Mouse (Mus musculus) embryonic facial prominence, embryonic 10.5 days (tissue): ENCODE measurements around the gene Cd8a. TPM values are rescaled to one million over a fixed set of nuclear protein-coding genes. Genes with fewer than 3 reads are reported as not detected.

ENCODE experiments used
- DNase-seq: peaks from one replicate; pipeline ENCODE4 v3.0.0-alpha.2; 2017; ENCODE audit warnings: low spot score
- H3K27ac ChIP-seq: fragments of 300-500 bp; sonication (generic); replicated peaks from 2 replicates; pipeline ENCODE4 v1.5.1; 2016; ENCODE audit warnings: mild to moderate bottlenecking
- H3K27me3 ChIP-seq: fragments of 300-500 bp; sonication (generic); replicated peaks from 2 replicates; pipeline ENCODE4 v1.6.1; 2016; ENCODE audit warnings: low read depth, mild to moderate bottlenecking; ENCODE audit not compliant: poor library complexity, severe bottlenecking
- H3K36me3 ChIP-seq: fragments of 300-500 bp; sonication (generic); replicated peaks from 2 replicates; pipeline ENCODE4 v1.6.1; 2016; ENCODE audit warnings: mild to moderate bottlenecking, moderate library complexity
- H3K4me1 ChIP-seq: fragments of 300-500 bp; sonication (generic); 2 replicates; pipeline ENCODE4 v1.6.1; 2016
- H3K4me3 ChIP-seq: fragments of 300-500 bp; sonication (generic); 2 replicates; pipeline ENCODE4 v1.5.1; 2016; ENCODE audit warnings: mild to moderate bottlenecking, moderate library complexity
- H3K9me3 ChIP-seq: fragments of 300-500 bp; sonication (generic); 2 replicates; pipeline ENCODE4 v1.6.1; 2016; ENCODE audit warnings: mild to moderate bottlenecking
- WGBS: fragments of 180-500 bp; shearing (Covaris S2); methylation state at CpG from one replicate; pipeline ENCODE4 v1.1.7; 2016; 5-methylcytosine and 5-hydroxymethylcytosine counted together
- polyA plus RNA-seq: library from polyadenylated mRNA; unstranded; fragments of >200 nt; fragmentation: Nextera tagmentation; extraction: Ambion mirVana; gene quantifications from 2 replicates; pipeline ENCODE4 v1.2.1, GENCODE M21; 2016

Cd8a gene
- polyA plus RNA-seq, 1 experiment from 2014 or later = not detected

GRCm38 (mm10) chr6:71425681-71426080 lies 52.5 kb downstream of the Cd8a start:
- H3K9me3 ChIP-seq = no peaks in the 10 kb centered on the region
- H3K4me3 ChIP-seq = no peak overlapping the region
- 92% methylated on average over 6 of the region's 6 CpGs for WGBS
- H3K27ac ChIP-seq = no peak overlapping the region
- no peaks in the 10 kb centered on the region for H3K4me1 ChIP-seq
- H3K36me3 ChIP-seq = peaks cover 35% of the 10 kb centered on the region
- H3K27me3 ChIP-seq = no peaks in the 10 kb centered on the region
- no peak for DNase-seq

DNA sequence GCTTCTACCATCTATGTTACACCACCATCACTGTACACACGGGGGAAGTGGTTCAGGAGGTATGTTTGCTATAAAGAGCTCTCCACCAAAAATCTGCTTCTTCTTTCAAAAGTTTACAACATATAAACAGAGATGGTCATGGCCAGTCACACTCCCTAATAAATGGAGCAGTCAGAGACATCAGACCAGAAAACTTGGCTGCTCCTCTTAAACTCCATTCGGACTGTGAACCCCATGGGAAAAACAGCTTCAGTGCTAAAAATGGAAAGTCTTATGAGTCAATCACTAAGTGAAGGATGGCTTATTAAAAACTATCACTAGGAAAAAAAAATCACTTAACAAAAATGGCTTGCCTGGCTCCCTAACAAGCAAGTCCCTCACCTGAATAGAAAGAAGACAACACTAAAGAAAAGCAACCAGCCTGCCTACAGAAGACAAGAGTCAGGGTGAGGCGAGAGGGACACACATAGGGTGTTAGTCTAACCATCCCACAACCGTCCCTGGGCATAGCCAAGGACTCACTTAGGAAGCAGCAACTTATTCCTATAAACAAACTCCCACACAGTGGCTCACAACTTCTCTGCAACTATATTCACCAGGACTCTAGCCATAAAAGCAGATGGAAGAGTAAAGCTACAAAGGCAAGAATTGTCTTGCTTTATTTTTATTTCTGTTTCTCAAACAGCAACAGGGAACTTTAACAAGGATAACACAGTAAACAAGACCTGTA lies 54.9 kb downstream of the Cd8a start:
- Histone ChIP-seq H3K9me3 (no peaks in the 10 kb centered on the region), H3K36me3 (peaks cover 35% of the 10 kb centered on the region), H3K4me3 (no peak overlapping the region), H3K27me3 (no peaks in the 10 kb centered on the region), H3K27ac (no peak overlapping the region), H3K4me1 (peaks cover 12% of the 10 kb centered on the region)
- 86% methylated on average over 4 of the region's 4 CpGs for WGBS
- no peak for DNase-seq

Other genes with a start within 250 kb of the Cd8a start
- 5.3 TPM in 2 replicates for gene Thnsl2, start 229.0 kb upstream of the Cd8a start, polyA plus RNA-seq
- not detected in 2 replicates for gene Fabp1, start 173.6 kb upstream of the Cd8a start, polyA plus RNA-seq
- 29.2 and 32.5 TPM in 2 replicates for gene Krcc1, start 101.8 kb upstream of the Cd8a start, polyA plus RNA-seq
- gene Smyd1, start 51.2 kb upstream of the Cd8a start, polyA plus RNA-seq = 0.25 and 0.59 TPM in 2 replicates
- 0.12 TPM in 1 of 2 replicates, not detected in the other for gene Cd8b1, start 50.6 kb upstream of the Cd8a start, polyA plus RNA-seq
- 12.3 and 13.6 TPM in 2 replicates for gene Rmnd5a, start 67.2 kb downstream of the Cd8a start, polyA plus RNA-seq
- gene Rnf103, start 120.5 kb downstream of the Cd8a start, polyA plus RNA-seq = 10.9 TPM in 2 replicates
- gene Chmp3, start 170.4 kb downstream of the Cd8a start, polyA plus RNA-seq = 47.9 and 48.2 TPM in 2 replicates